Mouse (Mus musculus) bone marrow macrophage, adult 2 months (primary cell): ENCODE measurements around the gene Atp6v1c2. TPM values are rescaled to one million over a fixed set of nuclear protein-coding genes. Genes with fewer than 3 reads are reported as not detected.

Experiments used
- H3K27ac ChIP-seq: 2 replicates; pipeline ENCODE4 v1.5.1; 2012; ENCODE audit warnings: low read depth, low read length; ENCODE audit not compliant: insufficient read depth
- H3K4me1 ChIP-seq: 2 replicates; pipeline ENCODE4 v1.6.1; 2012; ENCODE audit warnings: low read length; ENCODE audit not compliant: control insufficient read depth, insufficient read depth
- H3K4me3 ChIP-seq: 2 replicates; pipeline ENCODE4 v1.5.1; 2012; ENCODE audit warnings: mild to moderate bottlenecking, low read length, moderate library complexity; ENCODE audit not compliant: insufficient read depth
- CTCF ChIP-seq: IDR thresholded peaks from 2 replicates; pipeline ENCODE4 v1.5.1; 2012; ENCODE audit warnings: low read depth, mild to moderate bottlenecking, low read length, moderate library complexity
- POLR2A ChIP-seq: IDR thresholded peaks from 2 replicates; pipeline ENCODE4 v1.6.1; 2012; ENCODE audit warnings: mild to moderate bottlenecking, low read depth, low read length, borderline replicate concordance
- polyA plus RNA-seq: library from polyadenylated mRNA; stranded (reverse); fragments of >200 nt; gene quantifications from 2 replicates; pipeline ENCODE4 v1.2.4, GENCODE M21; 2012; ENCODE audit not compliant: missing spikeins, insufficient read depth, insufficient read length

Atp6v1c2 gene
- polyA plus RNA-seq, 1 experiment = not detected

GRCm38 (mm10) chr12:17299902-17300301 lies 29.3 kb downstream of the Atp6v1c2 start:
- TF ChIP-seq POLR2A = no peak
- no peak for TF ChIP-seq CTCF
- no peak overlapping the region for H3K27ac ChIP-seq
- H3K4me1 ChIP-seq = no peaks in the 10 kb centered on the region
- no peak overlapping the region for H3K4me3 ChIP-seq

- Histone ChIP-seq H3K27ac (no peak overlapping the region), H3K4me1 (no peaks in the 10 kb centered on the region), H3K4me3 (no peak overlapping the region)
- no peak for TF ChIP-seq CTCF
- no peak for TF ChIP-seq POLR2A
Measured at GRCm38 (mm10) chr12:17296899-17297298, 32.3 kb downstream of the Atp6v1c2 start.

GRCm38 (mm10) chr12:17290569-17290968 lies 38.6 kb downstream of the Atp6v1c2 start:
- no peaks in the 10 kb centered on the region for H3K4me1 ChIP-seq

GRCm38 (mm10) chr12:17289913-17290312 lies 39.2 kb downstream of the Atp6v1c2 start:
- TF ChIP-seq POLR2A (no peak), CTCF (no peak)
- Histone ChIP-seq H3K27ac (no peak overlapping the region), H3K4me1 (no peaks in the 10 kb centered on the region), H3K4me3 (no peak overlapping the region)

More at GRCm38 (mm10) chr12:17290569-17290968, 38.6 kb downstream of the Atp6v1c2 start:
- H3K27ac ChIP-seq = no peak overlapping the region
- no peak for TF ChIP-seq POLR2A
- no peak for TF ChIP-seq CTCF
- H3K4me3 ChIP-seq = no peak overlapping the region

GRCm38 (mm10) chr12:17289060-17289459 lies 40.1 kb downstream of the Atp6v1c2 start:
- no peaks in the 10 kb centered on the region for H3K4me1 ChIP-seq
- TF ChIP-seq POLR2A (no peak), CTCF (no peak)
- no peak overlapping the region for H3K27ac ChIP-seq
- no peak overlapping the region for H3K4me3 ChIP-seq

- H3K27ac ChIP-seq = no peak overlapping the region
- no peak for TF ChIP-seq CTCF
- no peak for TF ChIP-seq POLR2A
- no peaks in the 10 kb centered on the region for H3K4me1 ChIP-seq
- no peak overlapping the region for H3K4me3 ChIP-seq
Measured at GRCm38 (mm10) chr12:17288496-17288895, 40.7 kb downstream of the Atp6v1c2 start.

- Histone ChIP-seq H3K4me1 (peaks cover 10% of the 10 kb centered on the region), H3K27ac (no peak overlapping the region), H3K4me3 (no peak overlapping the region)
- TF ChIP-seq POLR2A (no peak), CTCF (no peak)
Measured at GRCm38 (mm10) chr12:17273841-17274240, 55.3 kb downstream of the Atp6v1c2 start.

- H3K4me3 ChIP-seq = no peak overlapping the region
- no peak for TF ChIP-seq POLR2A
- TF ChIP-seq CTCF = peak; percentile 55
- H3K4me1 ChIP-seq = peaks cover 16% of the 10 kb centered on the region
- no peak overlapping the region for H3K27ac ChIP-seq
Measured at GRCm38 (mm10) chr12:17271272-17271671, 57.9 kb downstream of the Atp6v1c2 start.

- 0 out of 2 replicates have a peak overlapping the region, but pooled peaks have one; percentile 19 for H3K27ac ChIP-seq
- peaks cover 26% of the 10 kb centered on the region for H3K4me1 ChIP-seq
- TF ChIP-seq CTCF (no peak), POLR2A (no peak)
- H3K4me3 ChIP-seq = peak overlapping the region; percentile 98
Measured at GRCm38 (mm10) chr12:17267316-17267715, 61.8 kb downstream of the Atp6v1c2 start.

GRCm38 (mm10) chr12:17266673-17266990 lies 62.5 kb downstream of the Atp6v1c2 start:
- H3K4me3 ChIP-seq = peak overlapping the region; percentile 98
- H3K4me1 ChIP-seq = peaks cover 26% of the 10 kb centered on the region
- peak overlapping the region; percentile 19 for H3K27ac ChIP-seq
- TF ChIP-seq POLR2A (no peak), CTCF (no peak)

- Histone ChIP-seq H3K27ac (peak within 1 kb of the TSS; percentile 19), H3K4me3 (peak within 1 kb of the TSS; percentile 98), H3K4me1 (peaks cover 26% of the 10 kb centered on the region)
- no peak for TF ChIP-seq POLR2A
- TF ChIP-seq CTCF = no peak
Measured at GRCm38 (mm10) chr12:17265971-17266672, 63.0 kb downstream of the Atp6v1c2 start, which contains the start of gene Pdia6. Gene Pdia6, plus strand, starts transcription at chr12:17266545.

- TF ChIP-seq POLR2A (no peak), CTCF (no peak)
- no peak overlapping the region for H3K27ac ChIP-seq
Measured at GRCm38 (mm10) chr12:17264826-17265225, 64.3 kb downstream of the Atp6v1c2 start.

More at GRCm38 (mm10) chr12:17264826-17265225, 64.3 kb downstream of the Atp6v1c2 start:
- Histone ChIP-seq H3K4me3 (no peak overlapping the region), H3K4me1 (peaks cover 19% of the 10 kb centered on the region)
